In genomic region chr11:6187878-6188277, GRCm38 (mm10) we compare ENCODE assay signal across 9 mouse cellular contexts. TPM values are rescaled to one million over a fixed set of nuclear protein-coding genes. Genes with fewer than 3 reads are reported as not detected.
DNase-seq lines count a peak whose midpoint lies in the region; ATAC-seq lines count a peak whose summit lies in the region.
"Had no signal": no experiment of that assay in that cellular context is flagged by ENCODE, and none has a peak within 500 bp of the region (broad histone marks: within the 10 kb centered on the region; RNA-seq: fewer than 3 reads in every experiment).

No protein-coding gene starts in this region.

- peak; percentile 99 for DNase-seq in NIH3T3 (ENCODE audit: low read depth)
- DNase-seq in cerebellum, adult 8-10 months, result peak; percentile 97
- DNase-seq in frontal cortex, adult 2 months (ENCODE audit: extremely low spot score in 1 of 2, low spot score in 1 of 2), result peak; percentile 92 to 99
- DNase-seq in layer of hippocampus, adult 9-11 months, result peak; percentile 92
- DNase-seq in lung, postnatal 36 days, result peak; percentile 95
- DNase-seq in right cerebral cortex, adult 18-20 months, result peak; percentile 93
- DNase-seq in urinary bladder, postnatal 10 days (ENCODE audit: low spot score), result peak; percentile 24

- H3K9me3 ChIP-seq in hindbrain, embryonic 12.5 days (replicated peaks), result no peaks in the 10 kb centered on the region
- H3K9me3 ChIP-seq: neural tube, embryonic 12.5 days had no signal

- no peak overlapping the region for H3K4me2 ChIP-seq in hindbrain, embryonic 12.5 days (replicated peaks)
- H3K4me2 ChIP-seq: neural tube, embryonic 12.5 days had no signal

- H3K4me3 ChIP-seq in hindbrain, embryonic 12.5 days, result no peak overlapping the region
- H3K4me3 ChIP-seq: neural tube, embryonic 12.5 days had no signal

- ATAC-seq in hindbrain, embryonic 12.5 days (ENCODE audit: low FRiP score), result peak; percentile 48; the same call in 1 of the 2 replicates

- no peak overlapping the region for H3K27ac ChIP-seq in hindbrain, embryonic 12.5 days
- H3K27ac ChIP-seq: neural tube, embryonic 12.5 days had no signal

- H3K36me3 ChIP-seq in hindbrain, embryonic 12.5 days, result peaks cover 19% of the 10 kb centered on the region

- peaks cover 16% of the 10 kb centered on the region for H3K4me1 ChIP-seq in hindbrain, embryonic 12.5 days

- no peaks in the 10 kb centered on the region for H3K27me3 ChIP-seq in hindbrain, embryonic 12.5 days
- H3K27me3 ChIP-seq: neural tube, embryonic 12.5 days had no signal

- no peak overlapping the region for H3K9ac ChIP-seq in hindbrain, embryonic 12.5 days
- H3K9ac ChIP-seq: neural tube, embryonic 12.5 days had no signal

- WGBS in hindbrain, embryonic 12.5 days, result 26% methylated on average over 2 of the region's 2 CpGs

RNA-seq across cellular contexts. Expression of gene A730071L15Rik, which starts 12.0 kb away (rescaled TPM):
- polyA plus RNA-seq in frontal cortex, adult 2 months (2012; rRNA removed), result 0.27 TPM in 1 of 2 replicates, not detected in the other
- 0.40 and 0.41 TPM in 2 replicates for polyA plus RNA-seq in hindbrain, embryonic 12.5 days (2016; fragmentation: Nextera tagmentation; extraction: Ambion mirVana)

RNA-seq across cellular contexts. Expression of gene Nudcd3, which starts 12.3 kb away (rescaled TPM):
- polyA plus RNA-seq in frontal cortex, adult 2 months (2012; rRNA removed), result 96.6 and 104 TPM in 2 replicates
- polyA plus RNA-seq in hindbrain, embryonic 12.5 days (2016; fragmentation: Nextera tagmentation; extraction: Ambion mirVana), result 57.7 and 58.6 TPM in 2 replicates

RNA-seq across cellular contexts. Expression of gene Npc1l1, which starts 42.1 kb away (rescaled TPM):
- 1.2 and 1.4 TPM in 2 replicates for polyA plus RNA-seq in frontal cortex, adult 2 months (2012; rRNA removed)
- polyA plus RNA-seq in hindbrain, embryonic 12.5 days (2016; fragmentation: Nextera tagmentation; extraction: Ambion mirVana), result 0.05 TPM in 1 of 2 replicates, not detected in the other
- polyA plus RNA-seq: neural tube, embryonic 12.5 days had no signal

Comparison
In these comparisons a context has a peak if more than half of its experiments do, and no peak if none do; other contexts are left out.
1. DNase-seq: peak in every context shown above with its lines; median percentile 99 in NIH3T3; 97 in cerebellum, adult 8-10 months; 96 in frontal cortex, adult 2 months; 95 in lung, postnatal 36 days; 93 in right cerebral cortex, adult 18-20 months; 92 in layer of hippocampus, adult 9-11 months; 24 in urinary bladder, postnatal 10 days.